Comparison of ENCODE assay signal across 8 mouse cellular contexts in the genomic region with DNA sequence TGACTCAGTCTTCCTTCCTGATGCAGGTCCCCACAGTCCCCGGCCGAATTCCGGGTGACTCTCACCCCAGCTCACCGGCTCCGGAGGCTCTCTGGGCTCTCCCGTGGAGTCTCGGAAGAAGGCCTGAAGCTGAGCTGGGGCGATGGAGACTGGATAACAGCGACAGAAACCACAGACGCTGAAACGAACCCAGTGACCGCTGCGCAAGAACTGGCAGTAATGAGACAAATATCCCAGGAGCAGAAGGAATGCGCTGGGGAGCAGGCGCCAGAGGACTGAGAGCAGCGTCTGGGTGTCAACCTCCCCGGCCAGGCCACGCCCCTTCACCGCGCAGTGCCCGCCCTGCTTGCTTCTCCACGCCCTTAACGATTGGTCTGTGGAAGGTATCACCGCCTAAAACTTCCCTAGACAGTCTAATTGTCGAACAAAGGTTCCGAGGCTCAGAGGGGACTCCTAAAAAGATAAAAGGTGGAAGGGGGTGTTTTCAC. TPM values are rescaled to one million over a fixed set of nuclear protein-coding genes. Genes with fewer than 3 reads are reported as not detected.
DNase-seq lines count a peak whose midpoint lies in the region; ATAC-seq and TF ChIP-seq lines count a peak whose summit lies in the region.

TSS of gene Neu3 (minus strand) at position 335 of the 488 bp plus-strand sequence.

- peak within 1 kb of the TSS; percentile 61 for H3K4me2 ChIP-seq in hindbrain, embryonic 13.5 days

- H3K4me3 ChIP-seq in hindbrain, embryonic 13.5 days = peak within 1 kb of the TSS; percentile 45

- peak within 1 kb of the TSS; percentile 64 for H3K9ac ChIP-seq in hindbrain, embryonic 13.5 days

- CTCF ChIA-PET in Patski (lab: Charles Lee) = no interaction called here

- DNase-seq in Patski (ENCODE audit: low read depth, low spot score) = peak; percentile 62
- DNase-seq in cerebellum, postnatal 14 days = peak; percentile 92 to 95
- DNase-seq in frontal cortex, postnatal 14 days (ENCODE audit: low spot score in 2 of 2) = peak; percentile 79 to 84
- DNase-seq in layer of hippocampus, postnatal 25 days (ENCODE audit: extremely low spot score in 1 of 2, low spot score in 1 of 2) = peak; percentile 70 to 80
- DNase-seq in lung, postnatal 25 days (ENCODE audit: low spot score) = peak; percentile 95
- peak; percentile 93 for DNase-seq in retina, embryonic 14.5 days (ENCODE audit: low spot score)
- DNase-seq in thymus, postnatal 4 days = peak; percentile 99

- in situ Hi-C loops in Patski (cut with MboI; ENCODE audit: low pct_unique_long_range_greater_than_20kb) = no loop called here

- peak; percentile 99 for ATAC-seq in Patski
- ATAC-seq in hindbrain, embryonic 13.5 days (ENCODE audit: low FRiP score) = peak; percentile 94

- H3K36me3 ChIP-seq in hindbrain, embryonic 13.5 days = no peaks in the 10 kb centered on the region

- WGBS in hindbrain, embryonic 13.5 days = 0% methylated on average over 26 of the region's 26 CpGs

- POLR2A ChIA-PET in Patski (lab: Charles Lee) = no interaction called here

- H3K27me3 ChIP-seq in Patski = no peaks in the 10 kb centered on the region
- no peaks in the 10 kb centered on the region for H3K27me3 ChIP-seq in hindbrain, embryonic 13.5 days

- no peaks in the 10 kb centered on the region for H3K9me3 ChIP-seq in hindbrain, embryonic 13.5 days

- TF ChIP-seq CTCF in Patski (IDR thresholded peaks at IDR 0.05) = no peak

- peaks cover 13% of the 10 kb centered on the region for H3K4me1 ChIP-seq in hindbrain, embryonic 13.5 days (replicated peaks)

- H3K27ac ChIP-seq in hindbrain, embryonic 13.5 days = peak within 1 kb of the TSS; percentile 45; the same call in 1 of the 2 replicates

RNA-seq across cellular contexts. Expression of gene Neu3, which starts in this region (rescaled TPM):
- 3.5 TPM for polyA plus RNA-seq in Patski (2021)
- 2.2 TPM in 2 replicates for polyA plus RNA-seq in hindbrain, embryonic 13.5 days (2015; fragmentation: Nextera tagmentation; extraction: Ambion mirVana)
- total RNA-seq in layer of hippocampus, postnatal 25 days (2021) = 1 to 10 TPM; 2.8 to 2.9 TPM

Comparison
In these comparisons a context has a peak if more than half of its experiments do, and no peak if none do; other contexts are left out.
1. Peak in every context shown above with its lines: DNase-seq, ATAC-seq, H3K4me3 ChIP-seq and H3K27ac ChIP-seq.